Mouse (Mus musculus) lung, embryonic 14.5 days (tissue): ENCODE results near the gene Col18a1. TPM values are rescaled to one million over a fixed set of nuclear protein-coding genes. Genes with fewer than 3 reads are reported as not detected.

Source experiments
- ATAC-seq: fragments of 200-750 bp; cut with Nextera tagmentation; 2 replicates; pipeline ENCODE4 v1.8.0; 2017; ENCODE audit warnings: mild to moderate bottlenecking, moderate TSS enrichment, moderate library complexity; ENCODE audit not compliant: insufficient read depth
- DNase-seq: peaks from one replicate; pipeline ENCODE4 v3.0.0-alpha.2; 2015
- H3K27ac ChIP-seq: fragments of 300-500 bp; sonication (generic); 2 replicates; pipeline ENCODE4 v1.5.1; 2014; ENCODE audit warnings: low read depth, mild to moderate bottlenecking, moderate library complexity
- H3K27me3 ChIP-seq: fragments of 300-500 bp; sonication (generic); 2 replicates; pipeline ENCODE4 v1.6.1; 2014; ENCODE audit warnings: low read length, control low read depth; ENCODE audit not compliant: insufficient read depth
- H3K36me3 ChIP-seq: fragments of 300-500 bp; sonication (generic); 2 replicates; pipeline ENCODE4 v1.6.1; 2014; ENCODE audit warnings: control low read depth; ENCODE audit not compliant: insufficient read depth
- H3K4me1 ChIP-seq: fragments of 300-500 bp; sonication (generic); 2 replicates; pipeline ENCODE4 v1.6.1; 2014; ENCODE audit warnings: antibody characterized with exemption, control low read depth; ENCODE audit not compliant: insufficient read depth
- H3K4me2 ChIP-seq: fragments of 300-500 bp; sonication (generic); 2 replicates; pipeline ENCODE4 v1.6.1; 2014; ENCODE audit warnings: mild to moderate bottlenecking
- H3K4me3 ChIP-seq: fragments of 300-500 bp; sonication (generic); 2 replicates; pipeline ENCODE4 v1.5.1; 2014; ENCODE audit warnings: low read depth, low read length
- H3K9ac ChIP-seq: fragments of 300-500 bp; sonication (generic); 2 replicates; pipeline ENCODE4 v1.6.1; 2014
- H3K9me3 ChIP-seq: fragments of 300-500 bp; sonication (generic); 2 replicates; pipeline ENCODE4 v1.6.1; 2016; ENCODE audit warnings: low read depth, low read length, control low read depth
- CTCF ChIP-seq: IDR thresholded peaks from 2 replicates; pipeline ENCODE4 v1.5.1; 2016; ENCODE audit warnings: antibody characterized with exemption, low read depth
- WGBS: fragments of 180-500 bp; shearing (Covaris S2); extraction: QIAGEN DNeasy Blood & Tissue Kit; methylation state at CpG from one replicate; pipeline ENCODE4 v1.1.7; 2014; 5-methylcytosine and 5-hydroxymethylcytosine counted together
- polyA plus RNA-seq: library from polyadenylated mRNA; unstranded; fragments of >200 nt; fragmentation: Nextera tagmentation; extraction: Ambion mirVana; gene quantifications from 2 replicates; pipeline ENCODE4 v1.2.1, GENCODE M21; 2014

Col18a1 gene
- polyA plus RNA-seq, 1 experiment from 2014 or later = 217 TPM

GRCm38 (mm10) chr10:77209261-77209660 is 42.9 kb upstream of the Col18a1 start:
- ATAC-seq = no peak
- H3K27ac ChIP-seq = no peak overlapping the region

GRCm38 (mm10) chr10:77206565-77207079 is 40.3 kb upstream of the Col18a1 start:
- ATAC-seq (peak; percentile 71; the same call in 1 of the 2 replicates), DNase-seq (peak; percentile 77)
- no peak overlapping the region for H3K4me3 ChIP-seq
- H3K4me1 ChIP-seq = 0 out of 2 replicates have a peak, but pooled peaks cover 4% of the 10 kb centered on the region
- WGBS = 25% methylated on average over 3 of the region's 3 CpGs
- H3K27me3 ChIP-seq = no peaks in the 10 kb centered on the region
- no peaks in the 10 kb centered on the region for H3K9me3 ChIP-seq
- no peaks in the 10 kb centered on the region for H3K36me3 ChIP-seq
- no peak overlapping the region for H3K4me2 ChIP-seq
- no peak overlapping the region for H3K9ac ChIP-seq
- no peak for TF ChIP-seq CTCF
- peak overlapping the region; percentile 39; the same call in 1 of the 2 replicates for H3K27ac ChIP-seq

More at GRCm38 (mm10) chr10:77209261-77209660, 42.9 kb upstream of the Col18a1 start:
- no peak for TF ChIP-seq CTCF
- Histone ChIP-seq H3K27me3 (no peaks in the 10 kb centered on the region), H3K9ac (no peak overlapping the region), H3K4me2 (no peak overlapping the region), H3K9me3 (no peaks in the 10 kb centered on the region), H3K36me3 (no peaks in the 10 kb centered on the region), H3K4me1 (peaks cover 5% of the 10 kb centered on the region; the same call in 1 of the 2 replicates), H3K4me3 (no peak overlapping the region)
- DNase-seq = no peak
- 59% methylated on average over 5 of the region's 5 CpGs for WGBS

- Histone ChIP-seq H3K9ac (no peak overlapping the region), H3K36me3 (no peaks in the 10 kb centered on the region), H3K4me3 (no peak overlapping the region), H3K27me3 (no peaks in the 10 kb centered on the region), H3K4me1 (0 out of 2 replicates have a peak, but pooled peaks cover 4% of the 10 kb centered on the region), H3K27ac (no peak overlapping the region), H3K9me3 (no peaks in the 10 kb centered on the region), H3K4me2 (no peak overlapping the region)
- no peak for TF ChIP-seq CTCF
- ATAC-seq (no peak), DNase-seq (no peak)
- WGBS = 78% methylated on average over 2 of the region's 2 CpGs
Observed at GRCm38 (mm10) chr10:77206134-77206533, 39.8 kb upstream of the Col18a1 start.

GRCm38 (mm10) chr10:77203960-77204359 is 37.6 kb upstream of the Col18a1 start:
- DNase-seq (no peak), ATAC-seq (no peak)
- no peaks in the 10 kb centered on the region for H3K36me3 ChIP-seq
- H3K4me3 ChIP-seq = no peak overlapping the region
- H3K4me1 ChIP-seq = peaks cover 4% of the 10 kb centered on the region; the same call in 1 of the 2 replicates
- no peak overlapping the region for H3K9ac ChIP-seq
- H3K27ac ChIP-seq = no peak overlapping the region
- H3K4me2 ChIP-seq = no peak overlapping the region
- H3K27me3 ChIP-seq = no peaks in the 10 kb centered on the region
- WGBS = 53% methylated on average over 4 of the region's 4 CpGs
- no peaks in the 10 kb centered on the region for H3K9me3 ChIP-seq
- no peak for TF ChIP-seq CTCF

- Histone ChIP-seq H3K4me1 (peaks cover 2% of the 10 kb centered on the region; the same call in 1 of the 2 replicates), H3K4me3 (no peak overlapping the region), H3K27ac (no peak overlapping the region), H3K4me2 (no peak overlapping the region), H3K9ac (no peak overlapping the region), H3K9me3 (no peaks in the 10 kb centered on the region), H3K36me3 (no peaks in the 10 kb centered on the region), H3K27me3 (no peaks in the 10 kb centered on the region)
- TF ChIP-seq CTCF = no peak
- WGBS = 61% methylated on average over 5 of the region's 5 CpGs
- ATAC-seq (no peak), DNase-seq (no peak)
Observed at GRCm38 (mm10) chr10:77201919-77202318, 35.6 kb upstream of the Col18a1 start.

- Histone ChIP-seq H3K4me1 (no peaks in the 10 kb centered on the region; the same call in 1 of the 2 replicates), H3K4me2 (no peak overlapping the region), H3K27me3 (no peaks in the 10 kb centered on the region), H3K4me3 (no peak overlapping the region), H3K9me3 (no peaks in the 10 kb centered on the region), H3K27ac (no peak overlapping the region), H3K9ac (no peak overlapping the region), H3K36me3 (no peaks in the 10 kb centered on the region)
- DNase-seq (no peak), ATAC-seq (no peak)
- no peak for TF ChIP-seq CTCF
- WGBS = 80% methylated on average over 9 of the region's 9 CpGs
Observed at GRCm38 (mm10) chr10:77200295-77200694, 33.9 kb upstream of the Col18a1 start.

- WGBS = 72% methylated on average over 2 of the region's 2 CpGs
- no peak for TF ChIP-seq CTCF
- Histone ChIP-seq H3K4me3 (no peak overlapping the region), H3K27me3 (no peaks in the 10 kb centered on the region), H3K4me1 (no peaks in the 10 kb centered on the region; the same call in 1 of the 2 replicates), H3K9me3 (no peaks in the 10 kb centered on the region), H3K36me3 (no peaks in the 10 kb centered on the region), H3K4me2 (no peak overlapping the region), H3K27ac (no peak overlapping the region), H3K9ac (no peak overlapping the region)
- DNase-seq = no peak
- ATAC-seq = no peak
Observed at GRCm38 (mm10) chr10:77199229-77199628, 32.9 kb upstream of the Col18a1 start.
